In the genomic region with DNA sequence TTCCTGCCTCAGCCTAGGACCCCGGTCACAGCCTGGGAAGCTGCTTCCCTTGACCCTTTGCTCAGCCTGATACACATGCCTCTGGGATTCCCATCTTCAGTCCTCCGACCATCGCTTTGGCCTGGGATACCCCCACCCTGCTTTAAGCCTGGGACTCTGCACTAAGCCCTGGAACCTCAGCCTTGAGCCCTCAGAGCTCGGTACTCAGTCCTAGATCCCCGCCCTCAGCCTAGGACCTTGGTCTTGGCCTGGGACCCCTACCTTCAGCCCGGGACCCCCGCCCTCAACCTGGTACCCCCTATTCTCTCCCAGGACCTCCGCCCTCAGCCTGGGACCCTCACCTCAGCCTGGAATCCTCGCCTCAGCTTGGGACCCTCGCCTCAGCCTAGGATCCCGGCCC, we compare ENCODE assay signal across 9 mouse cellular contexts. TPM values are rescaled to one million over a fixed set of nuclear protein-coding genes. Genes with fewer than 3 reads are reported as not detected.
DNase-seq lines count a peak whose midpoint lies in the region; ATAC-seq lines count a peak whose summit lies in the region.
"Had no signal": no experiment of that assay in that cellular context is flagged by ENCODE, and none has a peak within 500 bp of the region (broad histone marks: within the 10 kb centered on the region; RNA-seq: fewer than 3 reads in every experiment).

No protein-coding gene starts in this region.

- no peaks in the 10 kb centered on the region for H3K27me3 ChIP-seq in kidney, embryonic 14.5 days (ENCODE audit: control insufficient read depth, insufficient read depth, low read length)
- H3K27me3 ChIP-seq in embryonic facial prominence, embryonic 11.5 days (ENCODE audit: control insufficient read depth, insufficient read depth, low read length): no peaks in the 10 kb centered on the region
- H3K27me3 ChIP-seq in hindbrain, embryonic 13.5 days: 0 out of 2 replicates have a peak, but pooled peaks cover 2% of the 10 kb centered on the region
- no peaks in the 10 kb centered on the region for H3K27me3 ChIP-seq in midbrain, embryonic 14.5 days (ENCODE audit: control insufficient read depth, insufficient read depth, low read length)
- H3K27me3 ChIP-seq: Patski had no signal

- H3K4me3 ChIP-seq in kidney, embryonic 14.5 days (ENCODE audit: low read length): peak overlapping the region; percentile 72
- peak overlapping the region; percentile 52 for H3K4me3 ChIP-seq in embryonic facial prominence, embryonic 11.5 days (ENCODE audit: low read depth, low read length)
- H3K4me3 ChIP-seq in hindbrain, embryonic 13.5 days: peak overlapping the region; percentile 71
- H3K4me3 ChIP-seq in midbrain, embryonic 14.5 days (replicated peaks; ENCODE audit: low read depth, low read length): peak overlapping the region; percentile 69

- no peaks in the 10 kb centered on the region for H3K36me3 ChIP-seq in kidney, embryonic 14.5 days (ENCODE audit: control insufficient read depth, insufficient read depth, low read length)
- no peaks in the 10 kb centered on the region for H3K36me3 ChIP-seq in embryonic facial prominence, embryonic 11.5 days (replicated peaks; ENCODE audit: control insufficient read depth, insufficient read depth, low read depth, low read length)
- no peaks in the 10 kb centered on the region for H3K36me3 ChIP-seq in hindbrain, embryonic 13.5 days
- H3K36me3 ChIP-seq in midbrain, embryonic 14.5 days (ENCODE audit: control insufficient read depth, insufficient read depth, low read length): no peaks in the 10 kb centered on the region

- H3K4me1 ChIP-seq in kidney, embryonic 14.5 days (ENCODE audit: control insufficient read depth, insufficient read depth, low read length): peaks cover 19% of the 10 kb centered on the region; the same call in 1 of the 2 replicates
- peaks cover 3% of the 10 kb centered on the region; the same call in 1 of the 2 replicates for H3K4me1 ChIP-seq in embryonic facial prominence, embryonic 11.5 days (ENCODE audit: control insufficient read depth, insufficient read depth, low read length)
- H3K4me1 ChIP-seq in hindbrain, embryonic 13.5 days (replicated peaks): peaks cover 52% of the 10 kb centered on the region
- peaks cover 19% of the 10 kb centered on the region for H3K4me1 ChIP-seq in midbrain, embryonic 14.5 days (ENCODE audit: control insufficient read depth, insufficient read depth, low read length)

- no peak overlapping the region for H3K27ac ChIP-seq in kidney, embryonic 14.5 days (ENCODE audit: low read depth, low read length)
- H3K27ac ChIP-seq in embryonic facial prominence, embryonic 11.5 days (replicated peaks; ENCODE audit: low read depth, low read length): no peak overlapping the region
- H3K27ac ChIP-seq in hindbrain, embryonic 13.5 days: peak overlapping the region; percentile 83; the same call in 1 of the 2 replicates
- H3K27ac ChIP-seq in midbrain, embryonic 14.5 days (replicated peaks; ENCODE audit: low read depth, low read length): peak overlapping the region; percentile 52; the same call in 1 of the 2 replicates

- no peak for ATAC-seq in kidney, embryonic 14.5 days (ENCODE audit: low FRiP score, low TSS enrichment)
- peak; percentile 24 for ATAC-seq in embryonic facial prominence, embryonic 11.5 days (replicated peaks; ENCODE audit: insufficient number of reproducible peaks, low FRiP score, low TSS enrichment, low read depth)
- ATAC-seq in hindbrain, embryonic 13.5 days (ENCODE audit: low FRiP score): no peak; the same call in 1 of the 2 replicates
- ATAC-seq in midbrain, embryonic 14.5 days (ENCODE audit: low FRiP score, low TSS enrichment): no peak; the same call in 1 of the 2 replicates

- no peaks in the 10 kb centered on the region for H3K9me3 ChIP-seq in kidney, embryonic 14.5 days (ENCODE audit: control insufficient read depth, low read length)
- no peaks in the 10 kb centered on the region for H3K9me3 ChIP-seq in embryonic facial prominence, embryonic 11.5 days (replicated peaks; ENCODE audit: control insufficient read depth, low read length)
- H3K9me3 ChIP-seq in hindbrain, embryonic 13.5 days: no peaks in the 10 kb centered on the region
- H3K9me3 ChIP-seq in midbrain, embryonic 14.5 days (ENCODE audit: control insufficient read depth, low read length): no peaks in the 10 kb centered on the region

- peak overlapping the region; percentile 78 for H3K9ac ChIP-seq in kidney, embryonic 14.5 days (ENCODE audit: low read depth, low read length)
- H3K9ac ChIP-seq in embryonic facial prominence, embryonic 11.5 days (replicated peaks; ENCODE audit: low read length): peak overlapping the region; percentile 69
- peak overlapping the region; percentile 84 for H3K9ac ChIP-seq in hindbrain, embryonic 13.5 days
- H3K9ac ChIP-seq in midbrain, embryonic 14.5 days (replicated peaks; ENCODE audit: low read length): peak overlapping the region; percentile 73

- WGBS in kidney, embryonic 14.5 days: 11% methylated on average over 11 of the region's 11 CpGs
- WGBS in embryonic facial prominence, embryonic 11.5 days: 18% methylated on average over 11 of the region's 11 CpGs
- 7% methylated on average over 11 of the region's 11 CpGs for WGBS in hindbrain, embryonic 13.5 days
- WGBS in midbrain, embryonic 14.5 days: 3% methylated on average over 11 of the region's 11 CpGs

- H3K4me2 ChIP-seq in kidney, embryonic 14.5 days (replicated peaks; ENCODE audit: low read depth, low read length): peak overlapping the region; percentile 96
- H3K4me2 ChIP-seq in embryonic facial prominence, embryonic 11.5 days (ENCODE audit: low read depth, low read length): peak overlapping the region; percentile 92
- H3K4me2 ChIP-seq in hindbrain, embryonic 13.5 days: peak overlapping the region; percentile 98
- H3K4me2 ChIP-seq in midbrain, embryonic 14.5 days (ENCODE audit: low read length): peak overlapping the region; percentile 96

- DNase-seq in kidney, adult 11 months: no peak
- no peak for DNase-seq in embryonic facial prominence, embryonic 11.5 days (ENCODE audit: low spot score)
- DNase-seq in midbrain, embryonic 14.5 days: peak; percentile 19
- DNase-seq in ovary, postnatal 36 days (ENCODE audit: low spot score): no peak
- DNase-seq in adrenal gland, adult (ENCODE audit: inconsistent age in 2 of 2, low spot score in 1 of 2): no peak
- no peak for DNase-seq in cerebellum, postnatal 4 days (ENCODE audit: low spot score in 2 of 2)

RNA-seq across cellular contexts. Expression of a gene that starts 0.5 kb away (rescaled TPM):
- polyA plus RNA-seq in kidney, embryonic 14.5 days (2014; fragmentation: Nextera tagmentation; extraction: Ambion mirVana): 19.7 and 28.4 TPM in 2 replicates
- 23.8 and 27.8 TPM in 2 replicates for polyA plus RNA-seq in embryonic facial prominence, embryonic 11.5 days (2014; fragmentation: Nextera tagmentation; extraction: Ambion mirVana)
- polyA plus RNA-seq in hindbrain, embryonic 13.5 days (2015; fragmentation: Nextera tagmentation; extraction: Ambion mirVana): 72.2 and 78.2 TPM in 2 replicates
- polyA plus RNA-seq in midbrain, embryonic 14.5 days (2014; fragmentation: Nextera tagmentation; extraction: Ambion mirVana): 37.3 and 43.3 TPM in 2 replicates

Comparison
In these comparisons a context has a peak if more than half of its experiments do, and no peak if none do; other contexts are left out.
1. H3K27ac ChIP-seq: peak in hindbrain, embryonic 13.5 days (single experiment) and midbrain, embryonic 14.5 days (single experiment); none in kidney, embryonic 14.5 days (single experiment) and embryonic facial prominence, embryonic 11.5 days (single experiment).
2. Peak in every context shown above with its lines, with median percentiles within 50 percentile points of each other: H3K4me2 ChIP-seq, H3K4me3 ChIP-seq and H3K9ac ChIP-seq.